Comparison of ENCODE assay signal across 21 mouse cellular contexts in the genomic region with DNA sequence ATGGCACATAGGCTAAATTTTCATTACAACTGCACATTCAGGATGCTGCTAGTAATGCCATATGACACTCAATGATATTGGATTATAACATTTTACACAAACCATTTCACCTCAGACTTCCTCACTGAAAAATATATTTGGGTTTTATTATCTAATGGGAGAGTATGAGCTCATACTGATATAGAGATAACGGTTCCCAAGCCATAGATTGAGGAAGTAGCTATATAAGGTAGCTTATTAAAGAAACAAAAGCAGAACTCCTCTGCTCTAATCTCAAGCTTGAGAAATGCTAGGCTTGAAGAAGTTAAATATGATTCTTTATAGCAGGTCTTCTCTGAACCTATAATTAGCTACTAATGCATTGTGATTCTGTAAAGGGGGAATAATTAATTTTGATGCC. TPM values are rescaled to one million over a fixed set of nuclear protein-coding genes. Genes with fewer than 3 reads are reported as not detected.
"Had no signal": no experiment of that assay in that cellular context is flagged by ENCODE, and none has a peak within 500 bp of the region (broad histone marks: within the 10 kb centered on the region; RNA-seq: fewer than 3 reads in every experiment).

No protein-coding gene starts in this region.

- H3K27me3 ChIP-seq: lung, embryonic 15.5 days; midbrain, embryonic 13.5 days; midbrain, embryonic 15.5 days; neural tube, embryonic 13.5 days; neural tube, embryonic 15.5 days had no signal

- DNase-seq: liver, postnatal 0 days; lung, adult 2 months; lung, postnatal 14 days; lung, postnatal 36 days; retina, postnatal 1 day; right cerebral cortex, adult 18-20 months; right cerebral cortex, postnatal 25 days; right cerebral cortex, postnatal 4 days; spleen, adult 18-20 months; thymus, adult 18-20 months; thymus, postnatal 25 days; thymus, postnatal 4 days had no signal

- H3K4me1 ChIP-seq: lung, embryonic 15.5 days; midbrain, embryonic 15.5 days had no signal

- ATAC-seq: liver, postnatal 0 days; lung, postnatal 0 days; midbrain, embryonic 13.5 days; midbrain, embryonic 15.5 days had no signal

- H3K9me3 ChIP-seq: lung, embryonic 15.5 days; megakaryocyte, embryonic 14.5 days; midbrain, embryonic 13.5 days; midbrain, embryonic 15.5 days; neural tube, embryonic 13.5 days; neural tube, embryonic 15.5 days had no signal

- H3K4me3 ChIP-seq: lung, embryonic 15.5 days; megakaryocyte, embryonic 14.5 days; midbrain, embryonic 13.5 days; midbrain, embryonic 15.5 days; myocyte; neural tube, embryonic 13.5 days; neural tube, embryonic 15.5 days had no signal

RNA-seq across cellular contexts. Expression of a gene that starts 43.2 kb away (rescaled TPM):
- polyA plus RNA-seq: macrophage had no signal
